Mouse (Mus musculus) stomach, embryonic 14.5 days (tissue): Measurements from ENCODE around the gene Slc4a2. TPM values are rescaled to one million over a fixed set of nuclear protein-coding genes. Genes with fewer than 3 reads are reported as not detected.

Source experiments
- ATAC-seq: fragments of 200-750 bp; cut with Nextera tagmentation; 2 replicates; pipeline ENCODE4 v1.8.0; 2017; ENCODE audit warnings: low read depth, moderate TSS enrichment; ENCODE audit not compliant: insufficient number of reproducible peaks, insufficient read depth, low FRiP score
- H3K27ac ChIP-seq: fragments of 300-500 bp; sonication (generic); 2 replicates; pipeline ENCODE4 v1.5.1; 2014; ENCODE audit warnings: mild to moderate bottlenecking, low read length, moderate library complexity, mixed read lengths
- H3K27me3 ChIP-seq: fragments of 300-500 bp; sonication (generic); 2 replicates; pipeline ENCODE4 v1.6.1; 2014; ENCODE audit warnings: low read length, control low read depth, mixed read lengths; ENCODE audit not compliant: control insufficient read depth, insufficient read depth
- H3K36me3 ChIP-seq: fragments of 300-500 bp; sonication (generic); 2 replicates; pipeline ENCODE4 v1.6.1; 2014; ENCODE audit warnings: mild to moderate bottlenecking, control low read depth, low read length, moderate library complexity, mixed read lengths; ENCODE audit not compliant: control insufficient read depth, insufficient read depth
- H3K4me1 ChIP-seq: fragments of 300-500 bp; sonication (generic); 2 replicates; pipeline ENCODE4 v1.6.1; 2014; ENCODE audit warnings: low read length, control low read depth, mixed read lengths; ENCODE audit not compliant: control insufficient read depth, insufficient read depth
- H3K4me2 ChIP-seq: fragments of 300-500 bp; sonication (generic); replicated peaks from 2 replicates; pipeline ENCODE4 v1.6.1; 2014; ENCODE audit warnings: low read depth, low read length, control low read depth
- H3K4me3 ChIP-seq: fragments of 300-500 bp; sonication (generic); 2 replicates; pipeline ENCODE4 v1.5.1; 2014; ENCODE audit warnings: low read depth, low read length, control low read depth
- H3K9ac ChIP-seq: fragments of 300-500 bp; sonication (generic); replicated peaks from 2 replicates; pipeline ENCODE4 v1.6.1; 2014; ENCODE audit warnings: low read depth, mild to moderate bottlenecking, control low read depth, low read length, moderate library complexity, mixed read lengths
- H3K9me3 ChIP-seq: fragments of 300-500 bp; sonication (generic); 2 replicates; pipeline ENCODE4 v1.6.1; 2016; ENCODE audit warnings: low read depth, low read length, control low read depth; ENCODE audit not compliant: control insufficient read depth
- WGBS: fragments of 180-500 bp; shearing (Covaris S2); extraction: QIAGEN DNeasy Blood & Tissue Kit; methylation state at CpG from one replicate; pipeline ENCODE4 v1.1.7; 2014; 5-methylcytosine and 5-hydroxymethylcytosine counted together
- polyA plus RNA-seq: library from polyadenylated mRNA; unstranded; fragments of >200 nt; fragmentation: Nextera tagmentation; extraction: Ambion mirVana; gene quantifications from 2 replicates; pipeline ENCODE4 v1.2.1, GENCODE M21; 2014

The Slc4a2 gene
- polyA plus RNA-seq, 1 experiment from 2014 or later, result 30.6 TPM

- WGBS, result 3% methylated on average over 8 of the region's 8 CpGs
Measured at GRCm38 (mm10) chr5:24486097-24486496, 62.5 kb downstream of the Slc4a2 start.

DNA sequence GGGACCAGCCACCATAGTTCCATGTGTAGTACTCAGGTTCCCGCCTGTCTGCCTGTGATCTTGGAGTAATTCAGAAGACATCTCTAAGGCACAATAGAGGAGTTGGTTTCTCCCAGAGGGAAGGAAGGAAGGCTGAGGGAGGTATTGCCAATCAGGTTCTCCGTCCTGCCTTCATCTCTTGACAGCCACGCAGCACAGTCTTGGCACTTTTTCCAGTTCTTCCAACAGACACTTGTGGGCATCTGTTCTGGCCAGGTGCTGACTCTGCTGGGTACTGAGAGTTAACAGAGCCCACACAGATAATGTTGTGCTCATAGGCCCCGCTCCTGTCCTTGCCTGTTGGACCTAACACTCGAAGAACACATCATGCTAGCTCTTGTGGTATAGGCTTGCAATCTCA lies 63.1 kb downstream of the Slc4a2 start:
- H3K4me1 ChIP-seq, result peaks cover 7% of the 10 kb centered on the region

More at GRCm38 (mm10) chr5:24486097-24486496, 62.5 kb downstream of the Slc4a2 start:
- Histone ChIP-seq H3K4me2 (no peak overlapping the region), H3K9me3 (no peaks in the 10 kb centered on the region), H3K4me1 (peaks cover 7% of the 10 kb centered on the region), H3K27ac (no peak overlapping the region), H3K27me3 (no peaks in the 10 kb centered on the region), H3K9ac (no peak overlapping the region), H3K4me3 (no peak overlapping the region), H3K36me3 (peaks cover 63% of the 10 kb centered on the region)
- no peak for ATAC-seq

GRCm38 (mm10) chr5:24490413-24490920 lies 66.8 kb downstream of the Slc4a2 start:
- 67% methylated on average over 14 of the region's 14 CpGs for WGBS

More for the DNA sequence above, 63.1 kb downstream of the Slc4a2 start:
- no peak overlapping the region for H3K4me3 ChIP-seq
- H3K27ac ChIP-seq, result no peak overlapping the region
- no peak overlapping the region for H3K9ac ChIP-seq
- no peaks in the 10 kb centered on the region for H3K9me3 ChIP-seq
- WGBS, result 91% methylated on average over 5 of the region's 5 CpGs
- ATAC-seq, result no peak
- H3K4me2 ChIP-seq, result no peak overlapping the region
- no peaks in the 10 kb centered on the region for H3K27me3 ChIP-seq
- H3K36me3 ChIP-seq, result peaks cover 67% of the 10 kb centered on the region

More at GRCm38 (mm10) chr5:24490413-24490920, 66.8 kb downstream of the Slc4a2 start:
- Histone ChIP-seq H3K9ac (no peak overlapping the region), H3K27ac (no peak overlapping the region), H3K27me3 (no peaks in the 10 kb centered on the region), H3K36me3 (peaks cover 77% of the 10 kb centered on the region), H3K4me3 (no peak overlapping the region), H3K4me1 (no peaks in the 10 kb centered on the region), H3K4me2 (no peak overlapping the region), H3K9me3 (no peaks in the 10 kb centered on the region)
- no peak for ATAC-seq

Other genes with a start within 250 kb of the Slc4a2 start
- gene Kcnh2, start 72.2 kb upstream of the Slc4a2 start, polyA plus RNA-seq, result 8.9 and 9.8 TPM in 2 replicates
- gene Nos3, start 59.0 kb upstream of the Slc4a2 start, polyA plus RNA-seq, result 4.6 and 4.9 TPM in 2 replicates
- gene Atg9b, start 31.7 kb upstream of the Slc4a2 start, polyA plus RNA-seq, result 0.57 and 0.68 TPM in 2 replicates
- 46.2 and 52.5 TPM in 2 replicates for gene Abcb8, start 30.2 kb upstream of the Slc4a2 start, polyA plus RNA-seq
- 0.26 TPM in 1 of 2 replicates, not detected in the other for gene Asic3, start 10.4 kb upstream of the Slc4a2 start, polyA plus RNA-seq
- 46.4 and 47.7 TPM in 2 replicates for gene Cdk5, start 307 bp upstream of the Slc4a2 start, polyA plus RNA-seq
- 98.5 and 102 TPM in 2 replicates for gene Fastk, start 21.4 kb downstream of the Slc4a2 start, polyA plus RNA-seq
- 25.5 and 27.6 TPM in 2 replicates for gene Tmub1, start 24.0 kb downstream of the Slc4a2 start, polyA plus RNA-seq
- 25.3 and 25.6 TPM in 2 replicates for gene Agap3, start 28.3 kb downstream of the Slc4a2 start, polyA plus RNA-seq
- not detected in 2 replicates for gene Gbx1, start 103.4 kb downstream of the Slc4a2 start, polyA plus RNA-seq
- 0.22 and 0.34 TPM in 2 replicates for gene Asb10, start 117.1 kb downstream of the Slc4a2 start, polyA plus RNA-seq
- gene 4931409K22Rik, start 133.0 kb downstream of the Slc4a2 start, polyA plus RNA-seq, result 0.10 TPM in 2 replicates
- gene Abcf2, start 153.6 kb downstream of the Slc4a2 start, polyA plus RNA-seq, result 79.5 and 89.2 TPM in 2 replicates
- 11.3 and 13.4 TPM in 2 replicates for gene Chpf2, start 162.9 kb downstream of the Slc4a2 start, polyA plus RNA-seq
- gene Smarcd3, start 200.6 kb downstream of the Slc4a2 start, polyA plus RNA-seq, result 35.6 and 36.2 TPM in 2 replicates